Mouse (Mus musculus): ENCODE data around the gene Igfn1.
A peak's percentile ranks its signal among the peaks of the same experiment; 100 is the strongest.

Gene Igfn1

GRCm38 (mm10) chr1:135925848-135926247 lies 80.3 kb downstream of the Igfn1 start:
- DNase-seq: no peak

- DNase-seq: no peak
These were observed 81.7 kb downstream of the Igfn1 start for GRCm38 (mm10) chr1:135924377-135924994.

GRCm38 (mm10) chr1:135923229-135923628 lies 82.9 kb downstream of the Igfn1 start:
- no peak for DNase-seq

- no peak for DNase-seq
These were observed 87.3 kb downstream of the Igfn1 start, which contains the start of gene Pkp1 for GRCm38 (mm10) chr1:135918644-135919407. Pkp1 (minus strand) TSS chr1:135919207.

- DNase-seq: no peak
These were observed 88.9 kb downstream of the Igfn1 start for GRCm38 (mm10) chr1:135917206-135917605.

- DNase-seq: no peak
These were observed 89.6 kb downstream of the Igfn1 start for GRCm38 (mm10) chr1:135916486-135917058.

- no peak for DNase-seq
These were observed 92.5 kb downstream of the Igfn1 start for GRCm38 (mm10) chr1:135913657-135914056.

GRCm38 (mm10) chr1:135909381-135909780 lies 96.8 kb downstream of the Igfn1 start:
- no peak for DNase-seq

- DNase-seq: peak; percentile 27
These were observed 99.4 kb downstream of the Igfn1 start for GRCm38 (mm10) chr1:135906736-135907135.
